Mouse (Mus musculus) lung, embryonic 14.5 days (tissue): Measurements from ENCODE around the gene 1700020A23Rik. TPM values are rescaled to one million over a fixed set of nuclear protein-coding genes. Genes with fewer than 3 reads are reported as not detected.
A peak's percentile ranks its signal among the peaks of the same experiment; 100 is the strongest.

Experiments
- ATAC-seq: fragments of 200-750 bp; cut with Nextera tagmentation; 2 replicates; pipeline ENCODE4 v1.8.0; 2017; ENCODE audit warnings: mild to moderate bottlenecking, moderate TSS enrichment, moderate library complexity; ENCODE audit not compliant: insufficient read depth
- DNase-seq: peaks from one replicate; pipeline ENCODE4 v3.0.0-alpha.2; 2015
- H3K27ac ChIP-seq: fragments of 300-500 bp; sonication (generic); 2 replicates; pipeline ENCODE4 v1.5.1; 2014; ENCODE audit warnings: low read depth, mild to moderate bottlenecking, moderate library complexity
- H3K27me3 ChIP-seq: fragments of 300-500 bp; sonication (generic); 2 replicates; pipeline ENCODE4 v1.6.1; 2014; ENCODE audit warnings: low read length, control low read depth; ENCODE audit not compliant: insufficient read depth
- H3K36me3 ChIP-seq: fragments of 300-500 bp; sonication (generic); 2 replicates; pipeline ENCODE4 v1.6.1; 2014; ENCODE audit warnings: control low read depth; ENCODE audit not compliant: insufficient read depth
- H3K4me1 ChIP-seq: fragments of 300-500 bp; sonication (generic); 2 replicates; pipeline ENCODE4 v1.6.1; 2014; ENCODE audit warnings: antibody characterized with exemption, control low read depth; ENCODE audit not compliant: insufficient read depth
- H3K4me2 ChIP-seq: fragments of 300-500 bp; sonication (generic); 2 replicates; pipeline ENCODE4 v1.6.1; 2014; ENCODE audit warnings: mild to moderate bottlenecking
- H3K4me3 ChIP-seq: fragments of 300-500 bp; sonication (generic); 2 replicates; pipeline ENCODE4 v1.5.1; 2014; ENCODE audit warnings: low read depth, low read length
- H3K9ac ChIP-seq: fragments of 300-500 bp; sonication (generic); 2 replicates; pipeline ENCODE4 v1.6.1; 2014
- H3K9me3 ChIP-seq: fragments of 300-500 bp; sonication (generic); 2 replicates; pipeline ENCODE4 v1.6.1; 2016; ENCODE audit warnings: low read depth, low read length, control low read depth
- CTCF ChIP-seq: IDR thresholded peaks from 2 replicates; pipeline ENCODE4 v1.5.1; 2016; ENCODE audit warnings: antibody characterized with exemption, low read depth
- WGBS: fragments of 180-500 bp; shearing (Covaris S2); extraction: QIAGEN DNeasy Blood & Tissue Kit; methylation state at CpG from one replicate; pipeline ENCODE4 v1.1.7; 2014; 5-methylcytosine and 5-hydroxymethylcytosine counted together
- polyA plus RNA-seq: library from polyadenylated mRNA; unstranded; fragments of >200 nt; fragmentation: Nextera tagmentation; extraction: Ambion mirVana; gene quantifications from 2 replicates; pipeline ENCODE4 v1.2.1, GENCODE M21; 2014

Gene 1700020A23Rik
- polyA plus RNA-seq, 1 experiment from 2014 or later: not detected

DNA sequence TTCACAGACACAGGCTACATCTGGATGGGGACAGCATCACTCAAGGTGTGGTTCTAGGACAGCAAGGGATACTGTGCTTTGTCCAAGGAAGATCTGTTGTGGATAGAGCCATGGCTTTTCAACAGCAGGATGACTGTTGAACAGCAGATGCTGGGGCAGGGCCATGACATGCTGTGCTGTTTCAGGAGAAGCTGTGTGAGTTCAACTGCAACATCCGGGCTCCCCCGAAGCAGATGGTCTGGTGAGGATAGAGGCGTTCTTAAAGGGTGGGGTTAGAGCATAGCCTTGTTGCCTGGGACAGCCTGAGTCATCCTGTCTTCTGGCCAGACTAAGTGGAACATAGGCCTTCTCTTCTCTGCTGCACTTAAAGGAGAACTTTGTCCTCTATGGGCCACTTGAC, 33.8 kb downstream of the 1700020A23Rik start:
- 86% methylated on average over 3 of the region's 3 CpGs for WGBS
- no peak overlapping the region for H3K27ac ChIP-seq
- DNase-seq (no peak), ATAC-seq (no peak)
- H3K4me3 ChIP-seq: no peak overlapping the region
- no peak overlapping the region for H3K4me2 ChIP-seq
- H3K36me3 ChIP-seq: peaks cover 63% of the 10 kb centered on the region
- no peaks in the 10 kb centered on the region for H3K9me3 ChIP-seq
- H3K9ac ChIP-seq: no peak overlapping the region
- no peak for TF ChIP-seq CTCF
- no peaks in the 10 kb centered on the region for H3K4me1 ChIP-seq
- H3K27me3 ChIP-seq: no peaks in the 10 kb centered on the region

DNA sequence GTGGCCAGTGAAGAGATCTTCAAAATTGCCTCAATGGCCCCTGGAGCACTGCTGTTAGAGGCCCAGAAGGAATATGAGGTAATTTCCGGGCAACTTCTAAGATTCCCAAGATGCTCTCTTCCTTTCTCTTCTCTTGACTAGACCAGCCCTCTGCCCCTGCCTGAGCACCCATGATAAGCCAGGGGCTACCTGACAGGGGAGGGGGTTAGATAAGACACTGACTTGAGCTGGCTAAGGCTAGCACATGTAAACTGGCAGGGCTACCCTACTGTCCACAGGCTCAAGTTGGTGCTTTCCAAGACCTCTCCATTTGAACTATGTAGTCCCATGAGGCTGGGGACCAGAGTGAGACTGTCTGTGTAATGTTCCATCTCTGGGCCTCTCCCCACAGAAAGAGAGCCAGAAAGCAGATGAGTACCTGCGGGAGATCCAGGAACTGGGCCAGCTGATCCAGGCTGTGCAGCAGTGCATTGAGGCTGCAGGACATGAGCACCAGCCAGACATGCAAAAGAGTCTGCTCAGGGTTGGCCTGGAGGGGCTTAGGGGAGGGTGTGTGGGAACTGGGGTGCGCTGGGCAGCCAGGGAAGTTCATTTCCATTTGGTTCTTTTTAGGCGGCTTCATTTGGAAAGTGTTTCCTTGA, 34.9 kb downstream of the 1700020A23Rik start:
- H3K9ac ChIP-seq: no peak overlapping the region
- no peaks in the 10 kb centered on the region for H3K9me3 ChIP-seq
- peaks cover 69% of the 10 kb centered on the region for H3K36me3 ChIP-seq
- DNase-seq: no peak
- H3K4me3 ChIP-seq: no peak overlapping the region
- no peaks in the 10 kb centered on the region for H3K27me3 ChIP-seq
- 86% methylated on average over 4 of the region's 4 CpGs for WGBS
- H3K27ac ChIP-seq: no peak overlapping the region
- no peak overlapping the region for H3K4me2 ChIP-seq
- no peaks in the 10 kb centered on the region for H3K4me1 ChIP-seq
- TF ChIP-seq CTCF: no peak
- ATAC-seq: no peak

DNA sequence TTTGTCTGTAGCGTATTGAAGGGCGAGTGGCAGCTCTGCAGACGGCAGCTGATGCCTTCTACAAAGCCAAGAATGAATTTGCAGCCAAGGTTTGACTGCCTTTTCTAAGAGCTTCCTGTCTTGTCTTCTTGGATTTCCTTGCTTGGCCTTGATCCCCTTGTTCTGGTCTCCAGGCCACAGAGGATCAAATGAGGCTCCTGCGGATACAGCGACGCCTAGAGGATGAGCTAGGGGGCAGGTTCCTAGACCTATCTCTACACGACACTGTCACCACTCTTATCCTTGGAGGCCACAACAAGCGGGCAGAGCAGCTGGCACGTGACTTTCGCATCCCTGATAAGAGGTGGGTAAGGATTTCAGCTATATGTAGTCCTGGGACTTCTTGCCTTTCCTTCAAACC, 37.1 kb downstream of the 1700020A23Rik start:
- ATAC-seq (no peak), DNase-seq (no peak)
- H3K36me3 ChIP-seq: peaks cover 69% of the 10 kb centered on the region
- H3K27me3 ChIP-seq: no peaks in the 10 kb centered on the region
- no peaks in the 10 kb centered on the region for H3K9me3 ChIP-seq
- H3K4me2 ChIP-seq: no peak overlapping the region
- no peaks in the 10 kb centered on the region for H3K4me1 ChIP-seq
- no peak overlapping the region for H3K4me3 ChIP-seq
- TF ChIP-seq CTCF: no peak
- WGBS: 84% methylated on average over 10 of the region's 10 CpGs
- H3K9ac ChIP-seq: no peak overlapping the region
- no peak overlapping the region for H3K27ac ChIP-seq

DNA sequence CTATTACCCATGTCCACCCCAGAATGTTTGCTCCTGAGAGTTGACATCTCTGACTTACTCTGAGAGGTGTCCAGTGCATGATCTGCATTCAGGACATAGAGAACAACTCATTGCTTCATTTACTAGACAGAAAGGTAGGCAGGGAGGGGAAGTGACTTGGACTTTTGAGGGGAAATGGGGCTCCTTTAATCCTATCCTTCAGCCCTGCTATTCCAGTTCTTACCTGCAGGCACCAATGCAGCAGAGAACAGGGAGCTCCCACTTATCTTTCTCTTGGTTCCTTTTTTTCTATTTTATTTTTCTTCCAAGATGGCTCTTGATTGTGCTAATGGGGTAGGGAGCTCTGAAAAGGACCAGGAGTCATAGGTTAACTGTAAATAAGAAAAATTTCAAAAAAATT, 43.4 kb downstream of the 1700020A23Rik start:
- no peak for TF ChIP-seq CTCF
- no peak overlapping the region for H3K27ac ChIP-seq
- H3K9me3 ChIP-seq: no peaks in the 10 kb centered on the region
- ATAC-seq (no peak), DNase-seq (no peak)
- H3K4me3 ChIP-seq: no peak overlapping the region
- peaks cover 12% of the 10 kb centered on the region for H3K36me3 ChIP-seq
- no peak overlapping the region for H3K9ac ChIP-seq
- no peak overlapping the region for H3K4me2 ChIP-seq
- peaks cover 4% of the 10 kb centered on the region; the same call in 1 of the 2 replicates for H3K4me1 ChIP-seq
- H3K27me3 ChIP-seq: no peaks in the 10 kb centered on the region

DNA sequence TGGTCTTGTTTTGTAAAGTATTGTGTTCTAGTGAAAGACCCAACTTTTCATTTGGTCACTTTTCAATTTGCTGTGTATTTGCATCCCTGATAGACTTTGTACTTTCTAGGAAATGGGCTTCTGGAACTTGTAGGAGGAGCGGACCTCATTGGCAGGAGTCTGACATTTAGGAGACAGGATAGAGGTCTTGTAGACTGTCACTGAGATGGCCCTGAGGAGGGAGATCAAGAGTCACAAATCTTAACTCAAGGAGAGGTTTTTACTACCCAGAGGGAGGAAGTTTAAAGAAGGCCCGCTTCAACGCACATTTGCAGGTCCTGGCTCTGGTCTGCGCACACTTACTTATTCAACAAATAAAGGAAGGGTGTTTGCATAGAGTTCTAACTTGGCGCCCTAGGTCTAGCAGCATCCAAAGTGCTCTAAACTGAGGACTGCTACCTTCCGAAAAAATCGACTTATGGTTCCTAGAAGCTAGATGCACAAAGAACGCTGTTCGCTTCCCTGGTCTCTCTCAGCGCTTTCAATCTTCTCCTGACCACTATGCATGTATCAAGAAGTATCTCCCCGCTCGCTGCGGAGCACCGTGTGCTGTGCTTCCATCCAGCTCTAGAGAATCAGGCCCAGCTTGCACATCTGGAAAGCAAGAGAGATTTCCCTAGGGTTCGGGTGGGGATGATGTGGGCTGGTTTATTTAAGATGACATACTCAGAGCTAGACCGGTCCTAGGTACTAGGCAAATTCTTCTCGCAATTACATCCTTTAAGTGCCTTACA, 44.1 kb downstream of the 1700020A23Rik start:
- DNase-seq (peak; percentile 11), ATAC-seq (peak; percentile 8; the same call in 1 of the 2 replicates)
- no peak overlapping the region for H3K27ac ChIP-seq
- peak overlapping the region; percentile 79 for H3K4me2 ChIP-seq
- H3K9ac ChIP-seq: peak overlapping the region; percentile 77
- 9% methylated on average over 17 of the region's 17 CpGs for WGBS
- peaks cover 4% of the 10 kb centered on the region; the same call in 1 of the 2 replicates for H3K4me1 ChIP-seq
- peak overlapping the region; percentile 82 for H3K4me3 ChIP-seq
- H3K9me3 ChIP-seq: no peaks in the 10 kb centered on the region
- H3K27me3 ChIP-seq: no peaks in the 10 kb centered on the region
- TF ChIP-seq CTCF: no peak
- peaks cover 4% of the 10 kb centered on the region for H3K36me3 ChIP-seq

DNA sequence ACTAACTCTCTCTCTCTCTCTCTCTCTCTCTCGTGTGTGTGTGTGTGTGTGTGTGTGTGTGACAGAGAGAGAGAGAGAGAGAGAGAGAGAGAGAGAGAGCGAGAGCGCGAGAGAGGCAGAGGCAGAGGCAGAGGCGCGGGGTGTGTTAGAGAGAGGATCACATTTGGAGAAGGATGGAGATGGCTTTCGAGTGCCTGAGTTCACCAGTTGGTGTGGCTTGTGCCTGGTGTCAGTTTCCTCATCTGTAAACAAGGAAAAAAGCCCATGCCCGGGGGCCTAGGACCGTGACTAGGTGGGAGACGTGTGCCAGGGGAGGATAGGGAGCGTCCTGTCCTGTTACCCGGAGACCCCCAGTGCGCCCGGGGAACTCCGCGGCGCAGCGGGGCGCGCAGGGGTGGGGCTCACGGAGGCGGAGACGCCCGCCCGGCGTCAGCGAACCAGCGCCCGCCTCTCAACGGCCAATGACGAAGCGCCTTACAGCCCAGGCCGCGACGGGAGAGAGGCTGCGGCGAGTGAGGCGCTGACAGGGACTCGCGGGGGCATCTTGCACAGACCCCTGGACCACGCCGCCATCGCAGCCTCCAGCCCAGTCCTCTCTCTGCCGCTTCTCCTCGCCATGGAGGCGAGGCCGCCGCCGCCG, 44.9 kb downstream of the 1700020A23Rik start, which contains the start of gene Ptpra:
Ptpra (plus strand) TSS at position 485 of the 640 bp plus-strand sequence.
- WGBS: under 1% methylated on average over 41 of the region's 50 CpGs
- peak; percentile 94 for DNase-seq
- H3K4me3 ChIP-seq: peak within 1 kb of the TSS; percentile 82
- TF ChIP-seq CTCF: no peak
- peak within 1 kb of the TSS; percentile 79 for H3K4me2 ChIP-seq
- peaks cover 4% of the 10 kb centered on the region; the same call in 1 of the 2 replicates for H3K4me1 ChIP-seq
- ATAC-seq: peak; percentile 98
- no peaks in the 10 kb centered on the region for H3K27me3 ChIP-seq
- no peaks in the 10 kb centered on the region for H3K9me3 ChIP-seq
- peak within 1 kb of the TSS; percentile 67; the same call in 1 of the 2 replicates for H3K27ac ChIP-seq
- peak within 1 kb of the TSS; percentile 77 for H3K9ac ChIP-seq
- H3K36me3 ChIP-seq: no peaks in the 10 kb centered on the region

DNA sequence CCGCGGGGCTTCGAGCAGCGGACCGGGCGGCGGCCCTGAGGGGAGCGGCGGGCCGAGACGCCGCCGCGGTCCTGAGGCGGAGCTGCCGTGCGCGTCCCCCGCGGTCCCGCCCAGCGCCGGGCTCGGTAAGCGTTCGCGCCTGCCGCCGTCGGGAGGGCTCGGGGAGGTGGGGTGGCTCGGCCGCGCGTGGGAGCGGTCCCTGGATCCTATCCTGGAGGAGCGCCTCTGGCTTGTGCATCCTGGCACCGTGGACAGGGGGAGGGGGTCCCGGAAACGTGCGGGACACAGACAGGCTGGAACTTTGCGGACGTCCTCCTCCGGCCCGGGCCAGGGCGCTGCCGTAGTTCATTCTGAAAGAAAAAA, 45.4 kb downstream of the 1700020A23Rik start:
- Histone ChIP-seq H3K36me3 (no peaks in the 10 kb centered on the region), H3K9me3 (no peaks in the 10 kb centered on the region), H3K4me1 (peaks cover 4% of the 10 kb centered on the region; the same call in 1 of the 2 replicates), H3K4me3 (peak overlapping the region; percentile 82), H3K4me2 (peak overlapping the region; percentile 79), H3K27me3 (no peaks in the 10 kb centered on the region), H3K9ac (peak overlapping the region; percentile 77), H3K27ac (peak overlapping the region; percentile 67; the same call in 1 of the 2 replicates)
- TF ChIP-seq CTCF: no peak
- ATAC-seq (peak; percentile 85), DNase-seq (peak; percentile 73)
- WGBS: under 1% methylated on average over 43 of the region's 47 CpGs
